Mouse (Mus musculus): Measurements from ENCODE around the gene Trio.

DNA sequence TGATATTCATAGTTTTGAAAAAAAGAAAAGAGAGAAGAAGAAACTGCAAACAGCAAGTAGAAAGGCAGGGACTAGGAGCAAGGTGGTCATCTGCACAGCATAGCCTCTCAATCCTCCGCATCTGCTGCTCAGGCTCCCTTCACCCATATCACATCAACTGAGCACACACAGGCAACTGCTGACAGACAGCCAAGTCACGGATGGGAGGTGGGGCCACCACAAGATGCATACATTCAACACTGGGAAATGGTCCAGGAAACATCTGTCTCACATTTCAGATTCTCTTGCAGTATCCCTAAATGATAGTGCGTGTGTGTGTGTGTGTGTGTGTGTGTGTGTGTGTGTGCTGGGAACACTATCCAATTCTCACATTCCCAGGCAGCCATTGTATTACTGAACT lies 247.4 kb downstream of the Trio start:
- no peak for TF ChIP-seq CTCF (IDR thresholded peaks at IDR 0.05; ENCODE audit: low read depth, low read length)
- TF ChIP-seq POLR2A (IDR thresholded peaks at IDR 0.05; ENCODE audit: borderline replicate concordance, low read depth, low read length) = no peak
